In the genomic region with DNA sequence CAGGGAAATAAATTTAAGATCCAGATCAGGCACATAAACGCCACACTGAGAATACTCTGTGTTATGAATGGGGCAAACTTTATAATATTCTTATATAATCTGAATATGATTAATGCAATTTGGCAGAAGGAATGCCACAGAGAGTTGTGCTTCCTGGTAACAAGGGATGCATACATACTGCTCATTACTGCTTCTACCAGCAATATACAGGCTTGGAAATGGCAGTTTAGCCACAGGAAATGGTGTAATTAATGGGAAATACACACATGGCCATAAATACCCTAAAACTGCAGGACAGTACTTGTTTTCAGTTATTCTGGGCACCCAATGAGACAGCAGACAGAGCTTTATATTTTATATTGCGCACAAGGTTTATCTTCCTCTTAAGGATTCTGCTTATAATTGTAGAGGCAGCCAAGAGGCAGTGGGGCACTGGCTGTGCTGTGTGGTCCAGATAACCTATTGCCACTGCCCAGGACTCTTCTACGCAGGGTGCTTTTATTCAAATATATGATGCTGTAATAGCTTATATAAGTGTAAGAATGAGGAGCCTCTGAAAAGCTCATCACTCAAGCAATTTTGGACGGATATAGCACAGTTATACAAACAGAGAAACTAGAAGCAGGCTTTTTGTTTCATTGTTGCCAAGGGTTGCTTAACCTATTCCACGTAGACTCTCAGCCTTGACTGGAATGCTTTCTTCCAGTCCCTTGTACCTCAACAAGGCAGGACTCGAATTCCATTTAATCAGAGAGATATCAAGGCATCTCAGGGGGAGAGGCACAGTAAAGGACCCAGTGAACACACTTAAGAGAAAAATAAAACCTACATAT, we compare ENCODE assay signal across 1 mouse cellular context.
TF ChIP-seq lines count a peak whose summit lies in the region.

No protein-coding gene starts in this region.

TF ChIP-seq in myocyte, 11 proteins besides CTCF, POLR2A, EP300 and RAD21:
- no peak for TF ChIP-seq POLR2AphosphoS2 (IDR thresholded peaks at IDR 0.05; ENCODE audit: insufficient read length, low read depth)
- no peak for TF ChIP-seq TCF12 (IDR thresholded peaks at IDR 0.05; ENCODE audit: insufficient read depth, poor library complexity, severe bottlenecking)
- no peak for TF ChIP-seq MAX (IDR thresholded peaks at IDR 0.05; ENCODE audit: low read depth)
- no peak for TF ChIP-seq SRF (IDR thresholded peaks at IDR 0.05; ENCODE audit: control insufficient read depth, insufficient read length, low read depth)
- no peak for TF ChIP-seq CEBPB (IDR thresholded peaks at IDR 0.05; ENCODE audit: insufficient read depth, poor library complexity, severe bottlenecking)
- no peak for TF ChIP-seq MYOD1 (IDR thresholded peaks at IDR 0.05; ENCODE audit: control insufficient read depth in 1 of 3, insufficient read length in 2 of 3, low read depth in 2 of 3)
- no peak for TF ChIP-seq MYOG (IDR thresholded peaks at IDR 0.05; ENCODE audit: control insufficient read depth in 1 of 3, insufficient read depth in 1 of 3, insufficient read length in 2 of 3, low read depth in 2 of 3)
- no peak for TF ChIP-seq E2F4 (IDR thresholded peaks at IDR 0.05; ENCODE audit: insufficient read depth)
- TF ChIP-seq USF1 (IDR thresholded peaks at IDR 0.05; ENCODE audit: low read depth), result no peak
